Mouse (Mus musculus): ENCODE measurements at regions not wholly inside any gene's neighbourhood (a gene's known extent, or its start where the extent isn't known, plus 50 kb on each side); places are given as distances from the start of the nearest gene placed in this dataset.

GRCm38 (mm10) chr9:47473776-47474365, 56.1 kb upstream of the Cadm1 start:
- no peak for DNase-seq (ENCODE audit: extremely low spot score, low read depth, low spot score)

- no peak for DNase-seq (ENCODE audit: extremely low spot score, low read depth, low spot score)
These were observed 55.2 kb upstream of the Cadm1 start for GRCm38 (mm10) chr9:47474776-47475175.

GRCm38 (mm10) chr9:47477889-47478288, 52.1 kb upstream of the Cadm1 start:
- no peak for DNase-seq (ENCODE audit: extremely low spot score, low read depth, low spot score)

All from hindlimb bud, embryonic 11.5 days (tissue).